Mouse (Mus musculus) c-Kit-positive CD71-positive TER-119-negative erythroid progenitor cells, embryonic 14.5 days (primary cell): Measurements from ENCODE around the gene Nptxr.

Source experiments
- DNase-seq: peaks from one replicate; pipeline ENCODE4 v3.0.0-alpha.2; 2013; ENCODE audit warnings: low read depth

Gene Nptxr

GRCm38 (mm10) chr15:79804352-79805071, at the start of gene Nptxr:
Gene Nptxr (minus strand): TSS chr15:79804766.
- DNase-seq = no peak

- DNase-seq = no peak
Measured at GRCm38 (mm10) chr15:79850143-79850542, 45.6 kb upstream of the Nptxr start.

- DNase-seq = no peak
Measured at GRCm38 (mm10) chr15:79847100-79847499, 42.5 kb upstream of the Nptxr start.

GRCm38 (mm10) chr15:79845986-79846385, 41.4 kb upstream of the Nptxr start:
- DNase-seq = no peak

- DNase-seq = no peak
Measured at GRCm38 (mm10) chr15:79842985-79843384, 38.4 kb upstream of the Nptxr start.

GRCm38 (mm10) chr15:79840281-79840680, 35.7 kb upstream of the Nptxr start:
- no peak for DNase-seq

- DNase-seq = no peak
Measured at GRCm38 (mm10) chr15:79834881-79835260, 30.3 kb upstream of the Nptxr start.

- peak; percentile 61 for DNase-seq
Measured at GRCm38 (mm10) chr15:79834130-79834880, 29.7 kb upstream of the Nptxr start, which contains the start of the genes Npcd and Cbx6. Gene Npcd (minus strand): TSS chr15:79834237. Gene Cbx6 (minus strand): TSS chr15:79834688.

- no peak for DNase-seq
Measured at GRCm38 (mm10) chr15:79833251-79834050, 28.9 kb upstream of the Nptxr start.

GRCm38 (mm10) chr15:79832064-79832900, 27.7 kb upstream of the Nptxr start:
- DNase-seq = peak; percentile 65

GRCm38 (mm10) chr15:79830388-79830787, 25.8 kb upstream of the Nptxr start:
- peak; percentile 75 for DNase-seq

GRCm38 (mm10) chr15:79829431-79829830, 24.9 kb upstream of the Nptxr start:
- no peak for DNase-seq

- no peak for DNase-seq
Measured at GRCm38 (mm10) chr15:79828366-79829035, 23.9 kb upstream of the Nptxr start.

GRCm38 (mm10) chr15:79827778-79828210, 23.2 kb upstream of the Nptxr start:
- no peak for DNase-seq

- DNase-seq = no peak
Measured at GRCm38 (mm10) chr15:79827061-79827777, 22.7 kb upstream of the Nptxr start.

- DNase-seq = no peak
Measured at GRCm38 (mm10) chr15:79826221-79826935, 21.8 kb upstream of the Nptxr start.

- no peak for DNase-seq
Measured at GRCm38 (mm10) chr15:79825146-79825825, 20.7 kb upstream of the Nptxr start.

- no peak for DNase-seq
Measured at GRCm38 (mm10) chr15:79823588-79824280, 19.2 kb upstream of the Nptxr start.
